Mouse (Mus musculus): ENCODE results near the gene Grb10.
A peak's percentile ranks its signal among the peaks of the same experiment; 100 is the strongest.

Grb10 gene

DNA sequence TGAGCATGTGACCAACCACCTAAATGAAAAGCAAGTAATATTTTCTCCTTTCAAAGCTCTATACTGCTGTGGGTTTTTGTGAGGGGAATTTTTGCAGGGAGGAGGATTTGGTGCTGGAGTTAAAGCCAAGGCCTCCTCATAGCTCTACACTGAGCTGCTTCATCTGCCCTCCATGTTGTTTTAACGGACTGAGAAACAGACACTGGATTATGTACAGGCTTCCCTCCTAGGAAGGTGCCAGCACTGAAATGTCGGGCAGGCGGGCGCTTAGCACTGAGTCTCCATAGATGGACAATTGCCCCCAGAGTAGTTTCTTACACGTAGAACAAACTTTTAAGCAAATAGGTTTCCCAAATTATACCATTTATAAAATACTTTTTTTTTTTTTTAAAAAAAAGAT is 4.1 kb downstream of the Grb10 start:
- no peak for DNase-seq (ENCODE audit: low spot score in 2 of 2)

DNA sequence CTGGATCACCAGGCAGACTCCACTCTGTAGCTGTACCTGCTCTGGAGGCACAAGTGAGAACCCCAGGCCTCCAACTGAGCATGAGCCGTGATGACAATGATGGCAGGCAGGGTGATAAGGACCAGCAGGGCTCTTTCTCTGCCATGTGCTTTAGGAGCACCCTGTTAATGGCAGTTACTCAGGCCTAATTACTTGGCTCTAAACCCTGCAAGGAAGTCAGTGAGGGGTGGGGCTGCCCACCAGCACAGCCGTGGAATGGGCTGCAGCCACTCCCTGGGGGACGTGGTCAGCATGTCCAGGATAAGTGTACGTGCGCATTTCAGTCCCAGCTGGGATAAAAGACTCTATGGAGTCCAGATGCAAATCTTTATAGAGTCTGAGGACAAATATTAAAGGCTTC is 5.7 kb downstream of the Grb10 start:
- DNase-seq (ENCODE audit: low spot score in 2 of 2) = no peak

DNA sequence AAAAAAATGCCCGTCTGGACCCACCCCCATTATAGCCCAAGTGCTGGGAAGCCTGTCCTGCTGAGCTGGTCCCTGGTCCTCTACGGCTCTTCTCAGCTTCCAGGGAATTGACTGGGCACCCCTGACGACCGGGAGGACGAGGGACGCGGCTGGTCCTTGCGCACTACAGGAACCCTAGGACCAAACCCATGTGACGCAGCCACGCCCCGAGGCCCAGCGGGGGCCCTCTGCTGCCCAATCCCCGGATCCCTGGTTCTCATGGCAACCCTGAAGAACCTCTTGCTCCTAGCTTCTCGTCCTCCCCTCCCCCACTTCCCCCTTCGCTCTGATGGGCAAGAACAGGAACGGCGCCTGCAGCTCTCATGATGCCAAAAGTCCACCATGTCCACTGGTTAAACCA is 11.8 kb downstream of the Grb10 start:
- peak; percentile 79 to 85 for DNase-seq (ENCODE audit: low spot score in 2 of 2)

DNA sequence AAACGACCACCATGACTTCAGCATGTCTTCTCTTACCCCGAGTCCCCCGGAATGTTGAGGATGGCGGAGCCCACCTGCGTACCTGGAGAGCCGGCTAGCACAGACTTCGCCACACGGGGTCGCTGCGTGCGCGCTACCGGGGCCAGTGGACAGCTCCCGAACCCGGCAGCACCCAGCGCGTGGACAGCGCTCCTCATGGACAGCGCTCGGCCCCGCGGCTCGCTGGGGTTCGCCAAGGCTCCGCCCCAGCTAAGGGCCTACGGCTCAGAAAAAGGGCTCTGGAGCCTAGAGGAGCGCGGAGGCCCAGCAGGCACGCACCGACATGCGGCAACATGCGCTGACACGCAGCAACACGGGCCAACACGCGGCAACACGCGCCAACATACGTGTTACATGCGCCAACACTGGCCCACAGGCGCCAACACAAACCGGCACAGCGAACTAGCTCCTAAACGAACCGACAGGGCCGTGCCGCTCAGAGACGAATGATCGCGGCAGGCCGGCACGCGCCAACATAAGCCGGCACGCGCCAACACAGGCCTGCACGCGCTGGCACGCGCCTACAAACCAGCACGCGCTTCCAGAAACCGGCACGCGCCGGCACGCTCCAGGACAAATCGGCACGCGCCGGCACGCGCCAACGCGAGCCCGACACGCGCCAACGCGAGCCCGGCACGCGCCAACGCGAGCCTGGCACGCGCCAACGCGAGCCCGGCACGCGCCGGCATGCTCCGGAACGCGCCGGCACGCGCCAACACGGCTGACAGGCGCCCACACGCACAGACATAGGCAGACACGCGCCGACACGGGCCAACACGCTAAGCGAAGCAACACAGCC is 12.5 kb downstream of the Grb10 start:
- DNase-seq (ENCODE audit: low spot score in 2 of 2) = peak; percentile 79 to 85

DNA sequence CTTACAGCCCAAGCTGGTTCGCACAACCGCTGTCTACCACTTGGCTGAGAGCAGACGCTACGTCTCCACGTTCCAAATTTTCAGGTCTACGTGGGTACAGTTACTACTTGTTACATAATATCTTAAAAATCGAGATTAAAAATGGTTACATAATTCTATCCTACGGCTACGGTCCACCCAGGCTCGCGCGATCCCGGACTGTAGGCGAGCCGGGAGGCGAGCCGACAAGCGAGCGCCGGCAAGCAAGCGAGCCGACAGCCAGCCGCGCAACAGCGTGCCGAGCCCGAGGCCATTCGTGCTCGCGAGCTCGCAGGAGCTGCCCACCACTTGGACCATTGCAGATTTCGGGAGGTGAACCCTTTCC is 13.1 kb downstream of the Grb10 start:
- no peak for DNase-seq (ENCODE audit: low spot score in 2 of 2)

DNA sequence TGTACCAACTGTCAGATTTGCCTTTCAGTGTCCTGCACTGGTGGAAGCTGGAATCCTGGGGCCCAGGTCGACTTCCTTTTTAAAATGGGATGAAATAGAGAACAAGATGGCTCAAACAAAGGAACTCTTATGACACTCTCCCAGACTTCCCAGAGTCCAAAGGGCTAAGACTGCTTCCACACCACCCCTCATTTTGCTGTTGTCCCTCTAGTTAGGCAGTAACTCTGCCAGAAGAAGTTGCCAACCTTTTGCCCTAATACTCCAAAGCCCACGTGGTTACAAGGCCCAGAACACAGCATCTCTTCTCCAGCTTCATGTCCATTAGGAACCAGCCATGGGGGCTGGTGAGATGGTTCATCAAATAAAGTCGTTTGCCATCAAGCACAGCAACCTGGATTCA is 15.4 kb downstream of the Grb10 start:
- no peak for DNase-seq (ENCODE audit: low spot score in 2 of 2)

DNA sequence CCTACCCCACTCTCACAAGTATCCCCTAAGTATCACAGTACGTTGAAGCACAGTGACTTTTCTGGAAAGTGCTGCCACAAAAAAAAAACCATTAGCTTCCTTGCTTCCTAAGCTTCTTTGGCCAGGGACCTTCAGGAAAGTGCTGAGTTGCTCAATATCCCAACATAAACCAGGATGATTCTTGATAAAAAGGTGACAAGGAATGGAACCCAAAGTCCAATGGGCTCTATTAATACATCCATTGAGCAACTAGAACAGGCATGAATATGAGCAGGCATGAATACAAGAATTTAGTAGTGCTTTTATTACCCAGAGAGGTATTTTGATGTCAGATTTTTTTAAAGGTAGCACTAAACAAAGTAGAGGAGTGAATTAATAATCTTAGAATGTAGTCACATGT is 18.8 kb downstream of the Grb10 start:
- DNase-seq (ENCODE audit: low spot score in 2 of 2) = no peak

DNA sequence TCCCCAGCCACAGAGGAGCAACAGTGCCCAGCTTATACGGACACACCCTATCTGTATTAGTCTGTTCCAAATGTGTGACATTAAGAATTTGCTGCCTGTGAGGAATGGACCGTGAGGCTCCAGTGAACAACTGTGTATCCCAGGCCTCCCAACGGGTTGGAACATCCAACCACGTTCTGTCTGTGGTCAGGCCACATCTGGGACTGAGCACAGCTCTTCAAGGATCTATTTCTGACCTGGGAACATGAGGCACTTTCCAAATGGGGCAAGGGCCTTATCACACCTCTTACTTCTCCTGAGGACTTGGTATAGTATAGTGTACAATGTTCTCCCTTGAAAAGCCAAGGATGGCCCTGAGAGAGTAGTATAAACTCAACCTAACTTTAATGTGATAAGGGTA is 19.9 kb downstream of the Grb10 start:
- DNase-seq (ENCODE audit: low spot score in 2 of 2) = no peak

DNA sequence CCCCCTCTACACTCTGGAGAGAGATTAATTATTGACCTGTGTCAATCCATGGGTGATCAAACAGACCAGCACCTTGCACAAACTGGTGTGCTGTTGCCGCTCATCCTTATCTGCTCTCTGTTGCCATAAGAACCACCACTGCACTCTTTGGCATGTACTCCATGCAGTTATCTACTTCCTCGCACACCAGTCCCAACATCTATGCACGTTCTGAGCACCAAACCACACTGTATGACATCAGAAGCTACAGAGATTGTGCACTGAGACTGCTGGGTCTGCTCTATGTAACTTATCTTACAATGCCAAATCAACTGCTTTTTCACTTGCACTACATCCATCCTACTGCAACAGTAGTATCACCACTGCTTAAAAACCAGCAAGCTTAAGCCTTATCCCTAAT is 28.4 kb downstream of the Grb10 start:
- no peak for DNase-seq (ENCODE audit: low spot score in 2 of 2)

DNA sequence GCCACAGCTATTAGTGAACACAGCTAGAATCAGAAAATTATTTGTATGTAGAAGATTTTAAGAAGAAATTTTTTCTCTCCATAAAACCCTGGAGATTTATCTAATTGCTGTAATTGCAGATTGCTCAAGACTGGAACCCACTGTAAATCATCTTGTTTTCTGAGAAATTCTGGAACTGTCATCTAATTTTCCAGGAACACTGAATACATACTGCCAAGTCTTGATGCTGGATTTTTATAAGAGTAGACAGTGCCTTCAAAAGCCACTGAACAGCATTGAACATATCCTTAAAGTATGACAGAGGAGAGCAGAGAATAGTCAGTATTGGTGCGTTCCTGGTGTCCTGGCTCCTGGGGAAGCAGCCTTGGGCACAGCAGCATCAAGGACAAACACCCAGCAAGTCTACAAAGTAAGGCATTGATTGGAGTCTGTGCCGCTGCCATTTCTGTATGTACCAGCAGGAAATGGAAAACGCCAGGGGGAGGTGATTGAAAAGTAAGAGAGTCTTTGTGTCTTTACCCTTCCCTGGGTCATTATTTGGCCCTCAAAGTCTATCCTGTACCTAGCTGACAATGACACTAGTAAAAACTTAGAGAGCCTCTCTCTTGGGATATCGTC is 38.1 kb downstream of the Grb10 start:
- DNase-seq (ENCODE audit: low spot score in 2 of 2) = no peak

DNA sequence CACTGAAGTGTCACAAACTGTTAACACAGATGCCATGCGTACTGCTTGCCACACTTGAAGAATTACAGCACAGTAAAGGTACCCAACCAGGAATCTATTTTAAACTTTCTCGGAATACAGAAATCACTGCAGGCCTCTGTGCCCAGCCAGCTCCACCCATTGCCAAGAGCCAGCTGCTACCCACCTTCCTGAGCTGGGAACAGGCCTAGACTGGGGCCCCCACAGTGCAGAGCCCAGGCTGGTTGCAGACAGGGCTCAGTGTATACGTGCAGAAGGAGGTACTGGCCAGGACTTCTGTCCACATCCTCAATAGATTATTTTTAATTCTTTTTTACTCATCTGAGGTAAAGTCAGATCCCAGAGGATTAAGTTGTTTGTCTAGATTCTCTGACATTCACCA is 39.6 kb downstream of the Grb10 start:
- no peak for DNase-seq (ENCODE audit: low spot score in 2 of 2)

DNA sequence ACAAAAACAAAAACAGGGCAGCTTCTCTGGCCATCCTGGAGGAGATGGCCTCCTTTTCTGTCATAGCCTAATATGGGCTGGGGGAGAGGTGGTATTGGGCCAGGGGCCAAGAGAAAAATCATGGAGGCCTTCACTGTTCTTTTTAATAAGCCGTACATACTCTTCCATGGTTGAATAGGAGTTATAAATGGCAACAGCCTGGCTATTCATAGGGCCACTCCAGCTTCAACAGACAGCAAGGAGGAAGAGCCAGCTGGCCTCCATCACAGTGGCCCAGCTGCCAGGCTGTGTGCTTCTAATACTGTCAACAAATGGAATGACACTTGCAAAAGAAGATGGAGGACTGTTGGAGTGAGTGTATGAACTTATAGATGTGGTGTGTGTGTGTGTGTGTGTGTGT is 41.4 kb downstream of the Grb10 start:
- DNase-seq (ENCODE audit: low spot score in 2 of 2) = peak; percentile 21 to 41

DNA sequence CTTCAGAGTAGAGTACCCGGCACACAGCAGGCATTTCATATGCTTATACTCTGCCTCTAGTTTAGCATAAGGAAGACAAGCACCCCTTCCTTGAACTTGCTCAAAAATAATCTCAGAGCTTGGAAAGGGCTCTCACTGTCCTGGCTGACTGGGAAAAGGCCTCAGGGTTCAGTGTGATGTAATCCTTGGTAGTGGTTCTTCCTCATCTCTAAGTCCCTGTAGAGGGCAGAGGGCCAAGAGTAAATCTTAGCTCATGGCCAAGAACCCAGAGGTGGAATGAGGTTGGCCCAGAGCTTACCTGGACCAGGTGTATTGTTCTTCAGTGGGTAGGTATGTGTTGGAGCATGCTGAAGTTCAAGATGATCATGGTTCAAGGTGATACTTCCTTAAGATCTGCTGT is 43.1 kb downstream of the Grb10 start:
- DNase-seq (ENCODE audit: low spot score in 2 of 2) = no peak

DNA sequence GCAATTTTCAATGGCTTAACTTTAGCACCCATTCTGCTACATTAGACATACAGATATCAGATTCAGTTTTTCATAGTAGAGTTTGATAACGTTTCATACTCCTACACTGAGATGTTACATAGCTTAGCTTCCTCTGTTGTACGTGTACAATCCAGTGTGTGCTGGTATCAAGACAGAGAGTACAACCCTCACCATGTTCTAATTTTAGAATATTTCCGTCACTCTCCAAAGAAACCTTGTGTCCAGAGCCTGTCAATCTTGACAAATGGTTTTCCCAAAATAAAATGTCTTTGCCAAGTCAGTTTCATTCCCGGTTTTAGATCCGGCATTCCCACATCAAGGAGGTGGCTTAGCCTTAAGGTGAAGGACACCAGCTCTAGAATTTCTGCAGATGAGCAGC is 44.7 kb downstream of the Grb10 start:
- DNase-seq (ENCODE audit: low spot score in 2 of 2) = no peak

DNA sequence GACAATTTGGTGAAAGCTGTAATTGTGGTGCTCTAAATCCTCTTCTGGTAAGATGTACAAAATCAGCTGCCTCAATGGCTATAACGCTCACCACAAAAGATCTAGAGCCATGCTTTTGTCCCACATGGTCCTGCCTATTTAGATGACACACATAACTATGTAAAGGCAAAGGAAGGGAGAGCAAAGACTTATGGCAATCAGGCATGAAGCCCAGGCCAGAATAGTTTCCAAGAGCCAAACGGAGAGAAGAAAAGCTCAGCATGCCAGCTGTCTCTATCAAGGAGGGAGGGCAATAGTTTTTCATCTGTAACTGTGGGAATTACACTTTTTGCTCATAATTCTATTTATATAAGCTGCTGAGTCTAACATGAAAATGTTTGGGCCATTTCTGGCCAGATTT is 45.3 kb downstream of the Grb10 start:
- no peak for DNase-seq (ENCODE audit: low spot score in 2 of 2)

DNA sequence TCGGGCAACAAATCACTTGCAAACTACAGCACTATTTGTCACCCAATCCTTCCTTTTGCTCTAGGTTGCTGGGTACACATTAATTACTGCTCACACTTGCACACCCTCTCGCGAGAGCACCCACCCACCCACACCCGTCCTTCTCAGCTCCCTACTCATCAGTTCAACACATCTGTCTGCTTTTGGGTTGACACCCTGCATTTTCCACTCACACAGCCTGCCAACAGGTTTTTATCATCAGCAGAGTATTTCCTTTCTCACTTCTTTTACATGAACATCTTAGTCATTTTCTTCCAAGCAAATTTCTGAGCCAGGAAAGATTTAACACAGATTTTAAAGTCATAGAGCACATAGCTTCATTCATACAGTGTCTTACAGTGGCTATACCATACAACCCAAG is 48.6 kb downstream of the Grb10 start:
- no peak for DNase-seq (ENCODE audit: low spot score in 2 of 2)

DNA sequence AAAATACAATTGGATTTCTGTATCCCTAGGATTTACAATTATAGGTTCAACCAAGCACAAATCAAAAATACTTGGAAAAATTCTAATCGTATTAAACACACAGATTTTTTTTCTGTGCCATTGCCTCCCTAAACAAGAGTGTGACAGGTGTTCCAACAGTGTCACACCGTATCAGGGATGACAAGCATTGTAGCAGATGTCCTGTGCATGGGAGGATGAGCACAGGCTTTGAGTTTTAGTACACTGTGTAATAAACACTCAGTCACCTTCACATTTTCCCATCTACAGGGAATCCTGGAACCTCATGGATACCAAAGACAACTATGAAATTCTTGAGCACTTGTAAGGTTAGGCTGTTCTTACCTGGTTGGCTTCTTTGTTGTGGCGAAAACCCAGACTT is 51.2 kb downstream of the Grb10 start:
- DNase-seq (ENCODE audit: low spot score in 2 of 2) = no peak

DNA sequence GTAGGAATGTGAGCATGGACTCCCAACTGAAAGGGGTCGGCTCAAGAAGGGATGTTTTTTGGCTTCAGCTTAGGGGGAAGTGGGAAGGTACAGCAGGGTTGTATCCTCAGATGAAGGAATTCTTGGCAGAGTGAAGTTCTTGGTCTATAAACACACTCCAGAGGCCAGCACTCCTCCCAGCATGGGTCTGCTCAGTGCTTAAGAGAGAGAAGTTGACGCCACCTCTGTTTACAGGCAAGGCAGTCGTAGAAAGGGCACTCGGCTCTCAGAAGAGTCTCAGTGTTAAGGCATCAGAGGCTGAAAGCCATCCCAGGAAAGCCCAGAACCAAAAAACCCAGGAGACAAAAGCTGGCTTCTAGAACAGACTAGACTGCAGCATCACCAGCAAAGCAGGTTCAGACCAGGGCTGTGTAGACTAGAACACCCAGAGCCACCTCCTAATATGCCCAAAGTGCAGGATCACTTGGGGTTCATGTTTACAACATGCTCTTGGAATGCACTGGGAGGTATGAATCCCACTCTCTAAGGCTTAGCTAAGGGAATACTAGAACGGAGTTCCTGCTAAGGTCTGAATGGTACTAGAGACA is 59.8 kb downstream of the Grb10 start:
- DNase-seq (ENCODE audit: low spot score in 2 of 2) = no peak

DNA sequence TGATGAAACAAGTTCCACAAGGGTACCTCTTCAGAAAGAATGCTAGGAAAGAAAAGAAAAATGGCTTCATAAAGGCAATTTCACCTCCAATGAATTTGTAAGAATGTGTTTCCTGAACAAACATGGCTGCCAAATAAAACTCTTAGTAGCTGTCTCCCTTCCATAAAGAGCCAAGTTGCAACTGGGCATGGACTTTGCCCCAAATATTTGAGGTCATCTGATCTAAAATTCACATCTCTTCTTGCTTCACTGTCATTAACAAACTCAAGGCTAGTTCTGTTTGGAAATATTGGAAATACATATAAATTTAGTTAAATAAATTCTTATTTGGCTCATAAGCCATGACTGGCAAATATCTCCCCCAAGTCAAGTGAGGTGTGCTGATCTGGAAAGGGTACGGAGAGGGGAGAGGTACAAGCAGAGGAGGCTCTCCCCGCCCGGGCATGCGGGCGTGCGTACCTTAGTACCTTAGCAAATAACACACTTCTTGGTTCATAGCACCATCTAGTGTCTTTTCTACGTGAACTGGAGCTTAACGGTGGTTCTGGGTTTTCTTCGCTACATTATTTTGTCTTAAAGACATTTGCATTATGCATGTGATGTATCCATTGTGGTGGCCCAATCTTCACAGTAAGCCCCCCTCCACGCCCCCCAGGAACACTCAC is 63.8 kb downstream of the Grb10 start:
- DNase-seq (ENCODE audit: low spot score in 2 of 2) = peak in 1 of 2 experiments; percentile 29

DNA sequence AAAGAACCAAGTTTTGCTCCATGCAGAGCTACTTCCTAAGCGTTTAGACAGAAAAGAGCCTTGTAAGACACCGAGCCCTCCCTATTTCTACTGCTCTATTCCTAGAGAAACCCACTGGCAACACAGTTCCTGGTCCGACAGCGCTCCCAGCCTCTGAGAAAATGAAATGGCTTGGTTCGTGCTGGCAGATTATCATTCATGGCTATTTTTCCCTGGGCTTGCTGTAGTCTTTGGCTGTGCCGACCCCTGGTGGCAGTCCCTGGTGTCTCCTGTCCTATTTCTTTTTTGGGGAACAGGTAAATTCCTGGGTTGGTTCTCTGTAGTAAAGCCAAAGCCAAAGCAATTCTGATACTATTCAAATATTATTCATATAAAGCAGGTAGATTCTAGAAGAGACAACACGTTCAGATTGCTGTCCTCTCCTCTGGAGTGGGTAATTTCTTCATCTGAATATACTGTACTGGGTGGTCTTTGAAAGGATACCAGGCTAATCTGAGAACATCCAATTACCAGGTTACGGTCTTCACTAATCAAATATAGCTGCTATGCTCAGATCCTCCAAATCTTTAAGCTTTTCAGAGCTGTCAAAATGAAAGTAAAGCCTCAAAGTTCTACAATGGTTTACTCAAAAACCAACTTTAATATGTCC is 65.0 kb downstream of the Grb10 start:
- DNase-seq (ENCODE audit: low spot score in 2 of 2) = peak; percentile 79 to 82

DNA sequence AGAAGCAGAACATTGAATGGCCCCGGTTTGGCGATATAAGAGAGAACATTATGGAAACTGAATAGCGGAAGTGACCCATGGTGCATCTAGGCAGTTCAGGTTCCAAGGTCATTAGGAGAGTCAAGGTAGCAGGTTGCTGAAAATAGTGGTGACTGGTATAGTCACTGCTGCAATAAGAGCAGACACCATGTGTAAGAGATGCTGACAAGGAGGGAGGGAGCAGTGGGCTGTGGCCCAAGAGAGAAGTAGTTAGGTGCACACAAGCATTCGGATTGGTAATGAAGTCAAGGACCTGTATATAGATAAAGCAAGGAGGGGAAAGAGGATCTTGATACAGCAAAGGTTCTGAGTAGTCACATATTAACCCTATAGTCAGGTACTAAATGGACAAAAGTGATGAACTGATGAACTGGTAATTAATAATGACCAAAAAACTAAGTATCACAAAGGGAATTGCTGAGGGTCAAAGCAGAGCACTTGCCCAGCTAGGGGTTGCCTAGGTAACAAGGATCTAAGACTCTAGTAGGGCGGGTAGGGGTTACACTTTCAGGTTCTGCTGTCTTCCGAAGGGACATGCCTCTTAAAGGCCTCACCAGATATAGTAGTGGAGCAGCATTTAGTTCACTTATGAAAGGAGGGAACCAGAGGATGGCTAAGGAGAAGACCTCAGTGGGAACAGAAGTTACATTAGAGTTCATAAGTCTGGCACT is 65.9 kb downstream of the Grb10 start:
- DNase-seq (ENCODE audit: low spot score in 2 of 2) = no peak

DNA sequence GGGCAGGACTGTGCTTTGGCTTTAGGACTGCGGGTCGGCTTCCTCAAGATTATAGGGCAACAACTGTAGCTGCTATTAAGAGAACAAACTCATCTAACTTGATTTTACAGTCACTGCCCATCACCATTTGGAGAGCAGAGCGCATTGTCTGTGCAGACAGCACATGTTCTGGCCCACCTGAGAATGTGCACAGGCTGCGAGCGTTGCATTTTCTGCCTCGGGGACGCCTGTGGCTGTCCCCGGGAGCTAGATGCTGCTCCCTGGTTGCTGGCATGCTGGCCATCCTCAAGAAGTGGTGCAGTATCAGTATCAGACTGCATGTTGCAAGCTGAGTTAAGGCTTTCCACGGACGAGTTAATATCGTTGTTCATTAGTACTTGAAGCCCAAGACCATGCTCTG is 68.2 kb downstream of the Grb10 start:
- no peak for DNase-seq (ENCODE audit: low spot score in 2 of 2)
